Mouse (Mus musculus) ES-E14 (cell line): Measurements from ENCODE around the gene Csrnp1. TPM values are rescaled to one million over a fixed set of nuclear protein-coding genes. Genes with fewer than 3 reads are reported as not detected.
A peak's percentile ranks its signal among the peaks of the same experiment; 100 is the strongest.

Experiments
- DNase-seq: peaks from one replicate; pipeline ENCODE4 v3.0.0-alpha.2; 2013; ENCODE audit warnings: low read depth, low spot score
- H3K27ac ChIP-seq: 2 replicates; pipeline ENCODE4 v1.5.1; 2012; ENCODE audit warnings: low read depth, mild to moderate bottlenecking, low read length, moderate library complexity, mixed read lengths; ENCODE audit not compliant: poor library complexity, insufficient read depth, severe bottlenecking
- H3K36me3 ChIP-seq: 2 replicates; pipeline ENCODE4 v1.6.1; 2012; ENCODE audit warnings: mild to moderate bottlenecking, low read length, moderate library complexity, mixed read lengths; ENCODE audit not compliant: control insufficient read depth, poor library complexity, insufficient read depth, severe bottlenecking
- H3K4me1 ChIP-seq, 2 experiments: fragments of 150-350 bp in 1 of 2; sonication (generic) in 1 of 2; 2 replicates each; pipeline ENCODE4 v1.6.1; 2012; ENCODE audit warnings: low read length in 2 of 2, mild to moderate bottlenecking in 1 of 2, mixed read lengths in 1 of 2; ENCODE audit not compliant: control insufficient read depth in 2 of 2, insufficient read depth in 2 of 2, poor library complexity in 1 of 2
- H3K4me3 ChIP-seq, 2 experiments: fragments of 150-350 bp in 1 of 2; sonication (generic) in 1 of 2; 2 replicates each; pipeline ENCODE4 v1.5.1; 2012; ENCODE audit warnings: low read length in 2 of 2, low read depth in 1 of 2, mild to moderate bottlenecking in 1 of 2, mixed read lengths in 1 of 2; ENCODE audit not compliant: insufficient read depth in 1 of 2, poor library complexity in 1 of 2, severe bottlenecking in 1 of 2
- H3K9ac ChIP-seq: 2 replicates; pipeline ENCODE4 v1.6.1; 2012; ENCODE audit warnings: low read depth, mild to moderate bottlenecking, low read length, mixed read lengths; ENCODE audit not compliant: poor library complexity, insufficient read depth, severe bottlenecking
- H3K9me3 ChIP-seq: fragments of 150-350 bp; sonication (generic); 2 replicates; pipeline ENCODE4 v1.6.1; 2012; ENCODE audit warnings: low read depth, mild to moderate bottlenecking, low read length; ENCODE audit not compliant: control insufficient read depth, insufficient read depth
- CHD2 ChIP-seq: IDR thresholded peaks from 2 replicates; pipeline ENCODE4 v1.6.1; 2014; ENCODE audit warnings: mild to moderate bottlenecking, low read depth, low read length, inconsistent platforms
- HCFC1 ChIP-seq: IDR thresholded peaks from 2 replicates; pipeline ENCODE4 v1.6.1; 2012; ENCODE audit warnings: low read length, inconsistent platforms, borderline replicate concordance; ENCODE audit not compliant: insufficient read depth
- MAFK ChIP-seq: IDR thresholded peaks from 2 replicates; pipeline ENCODE4 v1.6.1; 2014; ENCODE audit warnings: mild to moderate bottlenecking, low read depth, low read length, inconsistent platforms; ENCODE audit not compliant: insufficient read depth
- ZC3H11A ChIP-seq: IDR thresholded peaks from 2 replicates; pipeline ENCODE4 v1.6.1; 2012; ENCODE audit warnings: low read depth, mild to moderate bottlenecking, inconsistent platforms, low read length, borderline replicate concordance
- ZNF384 ChIP-seq: IDR thresholded peaks from 2 replicates; pipeline ENCODE4 v1.6.1; 2012; ENCODE audit warnings: low read depth, low read length, inconsistent platforms
- in situ Hi-C, 2 experiments: fragments of 600-800 bp; cut with MboI; formaldehyde crosslinking; loops; one replicate each; pipeline ENCODE4 v1.15.1; 2025; ENCODE audit warnings: low sequenced_read_pairs in 2 of 2, inconsistent platforms in 1 of 2; ENCODE audit not compliant: unreplicated experiment in 2 of 2
- total RNA-seq: library from RNA; depleted of rRNA; stranded (reverse); fragments of 300-350 nt; gene quantifications from 2 replicates; pipeline ENCODE4 v1.2.3, GENCODE M21; 2012

The Csrnp1 gene
- total RNA-seq, 1 experiment, result 57.8 TPM

DNA sequence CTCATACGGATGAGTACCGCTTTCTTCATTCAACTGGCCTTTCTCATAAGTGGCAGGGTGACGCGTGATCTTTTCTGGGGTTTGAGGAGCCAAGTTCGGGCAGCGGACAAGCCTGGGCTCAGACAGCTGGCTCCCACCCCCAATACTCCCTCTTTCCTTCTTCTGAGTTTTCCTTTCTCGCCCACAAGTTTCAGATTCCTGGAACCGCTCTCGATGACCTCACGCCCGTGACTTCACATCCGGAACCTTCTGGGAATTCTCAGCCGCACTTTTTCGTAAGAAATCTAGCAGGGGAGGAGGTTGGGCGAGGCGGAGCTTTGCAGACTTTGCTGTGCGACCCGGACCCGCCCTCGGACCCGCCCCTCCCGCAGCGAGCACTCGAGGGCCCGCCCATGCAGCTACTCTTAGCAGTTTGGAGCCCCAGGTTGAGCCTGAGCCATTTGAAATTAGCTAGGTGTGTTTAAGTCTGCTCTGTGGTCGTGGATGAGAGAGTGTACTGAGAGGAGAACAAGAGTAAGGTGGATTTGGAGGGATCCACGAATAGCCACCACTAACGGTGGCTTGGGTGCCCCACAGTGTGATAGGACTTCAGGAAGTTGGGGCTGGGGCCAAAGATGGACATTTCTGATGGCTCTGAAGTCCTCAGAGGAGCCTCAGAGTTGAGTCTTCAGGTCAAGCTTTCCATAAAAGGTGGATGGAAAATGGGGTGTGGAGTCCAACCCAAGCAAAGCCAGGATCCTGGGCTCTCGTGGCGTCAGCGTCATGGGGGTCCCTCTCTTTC is 17.7 kb upstream of the Csrnp1 start:
- in situ Hi-C loops, result no loop called here
- Histone ChIP-seq H3K4me3 (peak overlapping the region; percentile 66 to 72), H3K27ac (peak overlapping the region; percentile 73), H3K4me1 (peaks cover 4 to 22% of the 10 kb centered on the region in 2 experiments; a peak in 3 of 4 replicates), H3K36me3 (no peaks in the 10 kb centered on the region), H3K9ac (peak overlapping the region; percentile 86), H3K9me3 (no peaks in the 10 kb centered on the region)
- no peak for TF ChIP-seq ZNF384
- no peak for TF ChIP-seq CHD2
- TF ChIP-seq MAFK, result no peak
- TF ChIP-seq ZC3H11A, result no peak
- no peak for TF ChIP-seq HCFC1
- peak; percentile 87 for DNase-seq

DNA sequence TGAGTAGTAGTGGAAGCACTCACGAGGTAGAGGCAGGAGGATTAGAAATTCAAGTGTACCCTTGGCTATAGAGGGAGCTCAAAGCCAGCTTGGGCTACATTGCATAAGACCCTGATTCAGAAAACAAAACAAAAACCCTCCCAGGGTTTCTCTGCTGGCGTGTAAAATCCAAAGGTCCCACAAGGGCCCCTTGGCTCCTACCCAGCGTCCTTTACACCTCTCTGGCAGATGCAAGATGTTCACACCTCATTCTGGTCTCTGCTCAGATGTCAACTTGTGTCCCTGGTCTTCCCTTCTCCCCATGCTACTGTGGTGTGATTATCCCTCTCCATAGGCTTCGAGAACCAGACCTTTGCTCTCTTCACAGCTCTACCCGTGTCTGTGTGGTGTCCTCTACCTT is 16.3 kb upstream of the Csrnp1 start:
- no peak overlapping the region for H3K27ac ChIP-seq
- H3K9ac ChIP-seq, result no peak overlapping the region
- no peaks in the 10 kb centered on the region for H3K9me3 ChIP-seq
- no peak for TF ChIP-seq CHD2
- TF ChIP-seq ZC3H11A, result no peak
- TF ChIP-seq HCFC1, result no peak
- TF ChIP-seq MAFK, result no peak
- TF ChIP-seq ZNF384, result no peak
- in situ Hi-C loops, result no loop called here
- no peaks in the 10 kb centered on the region for H3K36me3 ChIP-seq
- no peak for DNase-seq
- peaks cover 4 to 15% of the 10 kb centered on the region in 2 experiments; a peak in 3 of 4 replicates for H3K4me1 ChIP-seq
- no peak overlapping the region for H3K4me3 ChIP-seq

DNA sequence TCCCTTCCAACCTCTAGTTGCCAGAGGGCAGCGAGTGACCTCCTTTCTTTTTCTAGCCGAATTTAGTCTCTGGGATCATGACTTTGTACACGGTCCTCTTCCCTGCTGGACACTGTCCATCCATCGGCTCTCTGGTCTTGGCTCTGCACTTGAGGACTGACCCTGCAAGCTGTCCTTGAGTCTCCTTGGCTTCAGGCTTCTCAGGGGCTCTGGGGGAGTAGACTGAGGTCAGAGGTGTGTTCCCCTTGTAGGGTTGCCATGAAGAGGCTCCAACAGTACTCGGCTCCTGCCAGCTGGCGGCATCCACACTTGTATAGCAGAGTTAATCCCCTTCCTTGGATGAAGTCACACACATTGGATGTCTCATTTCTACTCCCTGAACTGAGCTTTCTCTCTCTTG is 15.2 kb upstream of the Csrnp1 start:
- Histone ChIP-seq H3K4me3 (no peak overlapping the region), H3K9me3 (no peaks in the 10 kb centered on the region), H3K36me3 (no peaks in the 10 kb centered on the region), H3K9ac (no peak overlapping the region), H3K27ac (no peak overlapping the region), H3K4me1 (peaks cover 4 to 17% of the 10 kb centered on the region in 2 experiments; a peak in 3 of 4 replicates)
- TF ChIP-seq ZNF384 (no peak), HCFC1 (no peak)
- no peak for DNase-seq
- in situ Hi-C loops, result no loop called here

DNA sequence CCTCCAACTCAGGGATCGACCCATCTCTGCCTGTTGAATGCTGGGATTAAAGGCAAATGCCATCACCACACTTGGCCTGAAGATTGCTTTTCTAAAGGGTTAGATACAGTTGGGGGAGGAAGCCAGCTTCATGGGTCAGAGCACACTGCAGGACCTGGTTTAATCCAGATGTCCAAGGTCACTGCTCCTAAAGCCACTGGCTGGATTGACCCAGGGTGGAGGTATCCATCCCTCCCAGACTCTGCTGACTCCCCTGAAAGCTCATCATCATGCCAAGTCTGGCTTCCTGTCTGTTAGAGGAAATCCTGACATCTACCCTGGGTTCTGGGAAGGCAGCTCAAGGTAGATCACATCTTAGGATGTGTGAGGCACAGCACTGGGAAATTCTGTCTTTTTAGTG is 14.3 kb upstream of the Csrnp1 start:
- peaks cover 4 to 19% of the 10 kb centered on the region in 2 experiments; a peak in 3 of 4 replicates for H3K4me1 ChIP-seq
- no peaks in the 10 kb centered on the region for H3K9me3 ChIP-seq
- no peak overlapping the region for H3K4me3 ChIP-seq
- no peak for DNase-seq
- no peak for TF ChIP-seq CHD2
- H3K27ac ChIP-seq, result no peak overlapping the region
- in situ Hi-C loops, result no loop called here
- no peaks in the 10 kb centered on the region for H3K36me3 ChIP-seq
- no peak overlapping the region for H3K9ac ChIP-seq

DNA sequence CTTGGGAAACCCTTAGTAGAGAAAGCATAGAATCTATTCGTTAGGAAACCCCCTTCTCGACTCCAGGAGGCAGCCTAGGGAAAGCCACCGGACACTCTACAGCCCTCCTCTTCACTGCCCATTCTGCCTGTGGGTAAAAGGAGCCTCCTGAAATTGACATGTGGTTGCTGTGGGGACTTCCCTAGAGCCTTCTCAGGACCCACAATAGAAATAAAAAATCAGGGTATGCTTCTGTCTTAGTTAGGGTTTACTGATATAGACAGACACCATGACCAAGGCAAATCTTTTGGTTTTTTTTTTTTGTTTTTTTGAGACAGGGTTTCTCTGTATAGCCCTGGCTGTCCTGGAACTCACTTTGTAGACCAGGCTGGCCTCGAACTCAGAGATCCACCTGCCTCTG is 11.6 kb upstream of the Csrnp1 start:
- Histone ChIP-seq H3K9me3 (no peaks in the 10 kb centered on the region), H3K4me3 (no peak overlapping the region), H3K9ac (no peak overlapping the region), H3K4me1 (peaks cover 0 to 24% of the 10 kb centered on the region in 2 experiments; a peak in 2 of 4 replicates), H3K36me3 (no peaks in the 10 kb centered on the region), H3K27ac (no peak overlapping the region)
- in situ Hi-C loops, result no loop called here
- no peak for TF ChIP-seq CHD2
- no peak for TF ChIP-seq HCFC1
- TF ChIP-seq ZC3H11A, result no peak
- no peak for TF ChIP-seq MAFK
- TF ChIP-seq ZNF384, result no peak
- no peak for DNase-seq
